Mouse (Mus musculus): Measurements from ENCODE around the gene Tenm2.

Gene Tenm2

DNA sequence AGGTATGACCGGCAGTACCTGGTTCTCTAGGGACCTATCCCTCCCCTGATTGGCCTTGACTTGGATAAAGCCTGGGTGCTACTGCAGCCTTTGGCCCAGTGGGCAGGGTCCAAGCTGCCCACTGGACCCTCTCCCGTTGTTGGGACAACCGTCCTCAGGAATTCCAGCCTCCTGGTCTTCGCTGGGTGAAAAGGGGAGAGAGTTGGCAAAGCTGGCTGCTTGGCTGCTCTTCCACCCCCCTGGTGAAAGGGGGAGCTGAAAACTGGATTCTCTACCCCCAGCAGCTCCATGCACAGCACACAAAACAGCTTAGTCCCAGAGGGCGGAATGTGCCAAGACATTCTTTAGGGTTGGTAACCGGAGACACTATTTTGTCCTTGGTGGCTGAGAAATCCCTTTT lies 1259.3 kb downstream of the Tenm2 start:
- in situ Hi-C loops (cut with MboI; ENCODE audit: low sequenced_read_pairs) = no loop called here

GRCm38 (mm10) chr11:35974632-35975450 lies 1260.9 kb downstream of the Tenm2 start:
- in situ Hi-C loops (cut with MboI; ENCODE audit: low sequenced_read_pairs) = no loop called here

DNA sequence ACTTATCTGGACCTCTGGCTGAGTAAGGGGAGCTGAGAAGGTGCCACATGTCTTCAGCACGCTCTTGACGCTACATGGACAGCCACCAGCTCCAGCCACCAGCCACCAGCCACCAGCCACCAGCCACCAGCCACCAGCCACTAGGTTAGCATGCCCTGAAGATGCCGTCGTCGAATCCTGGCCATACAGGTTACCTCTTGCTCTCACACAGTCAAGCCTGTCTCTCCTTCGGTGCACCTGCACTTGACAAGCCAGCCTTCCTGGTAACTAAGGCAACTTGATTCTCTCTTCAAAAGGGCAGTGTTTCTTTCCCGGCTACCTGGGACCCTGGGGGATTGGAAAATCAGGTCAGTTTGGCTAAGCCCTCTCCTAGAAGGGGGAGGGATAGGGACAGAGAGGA lies 1262.6 kb downstream of the Tenm2 start:
- in situ Hi-C loops (cut with MboI; ENCODE audit: low sequenced_read_pairs) = no loop called here

- in situ Hi-C loops (cut with MboI; ENCODE audit: low sequenced_read_pairs) = no loop called here
Observed at GRCm38 (mm10) chr11:35972270-35972931, 1263.4 kb downstream of the Tenm2 start.

- in situ Hi-C loops (cut with MboI; ENCODE audit: low sequenced_read_pairs) = no loop called here
Observed at GRCm38 (mm10) chr11:35970806-35971705, 1264.7 kb downstream of the Tenm2 start.

GRCm38 (mm10) chr11:35968291-35968690 lies 1267.5 kb downstream of the Tenm2 start:
- in situ Hi-C loops (cut with MboI; ENCODE audit: low sequenced_read_pairs) = no loop called here

GRCm38 (mm10) chr11:35963981-35964549 lies 1271.7 kb downstream of the Tenm2 start:
- in situ Hi-C loops (cut with MboI; ENCODE audit: low sequenced_read_pairs) = no loop called here

- in situ Hi-C loops (cut with MboI; ENCODE audit: low sequenced_read_pairs) = no loop called here
Observed at GRCm38 (mm10) chr11:35963554-35963953, 1272.2 kb downstream of the Tenm2 start.

DNA sequence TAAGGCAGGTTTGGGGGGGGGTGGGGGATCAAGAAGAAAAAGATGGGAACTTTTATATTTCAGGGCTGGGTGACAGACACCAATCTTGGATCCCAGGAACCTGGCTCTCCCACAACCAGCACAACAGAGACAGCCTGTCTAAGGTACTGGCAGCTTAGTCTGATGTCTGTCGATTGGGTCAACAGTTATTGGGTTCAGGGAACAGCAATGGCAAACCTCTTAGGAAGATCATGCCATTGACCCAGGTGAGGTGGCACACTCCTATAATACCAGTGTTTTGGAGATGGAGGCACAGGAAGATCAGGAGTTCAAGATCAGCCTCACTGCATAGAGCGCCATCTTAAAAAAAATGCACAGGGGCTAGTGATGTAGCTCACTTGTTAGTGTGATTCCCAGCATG lies 1273.3 kb downstream of the Tenm2 start:
- in situ Hi-C loops (cut with MboI; ENCODE audit: low sequenced_read_pairs) = no loop called here

- in situ Hi-C loops (cut with MboI; ENCODE audit: low sequenced_read_pairs) = no loop called here
Observed at GRCm38 (mm10) chr11:35959270-35959669, 1276.5 kb downstream of the Tenm2 start.

Measured in CH12F3 (cell line).